Mouse (Mus musculus): ENCODE measurements around the gene Dot1l. TPM values are rescaled to one million over a fixed set of nuclear protein-coding genes. Genes with fewer than 3 reads are reported as not detected.
"Not testable (repeated sequence)": the region's sequence is repeated elsewhere in the genome, so short reads cannot be mapped to it uniquely, and the experiment has no call there.

The Dot1l gene
- polyA plus RNA-seq, 1 experiment from 2014 or later = 17.3 TPM

- WGBS = 55% methylated on average over 2 of the region's 2 CpGs
- no peaks in the 10 kb centered on the region for H3K36me3 ChIP-seq (ENCODE audit: insufficient read depth, low read length)
- no peak for ATAC-seq (ENCODE audit: low FRiP score, low TSS enrichment)
- no peak overlapping the region for H3K4me2 ChIP-seq (replicated peaks; ENCODE audit: low read depth, low read length)
- no peaks in the 10 kb centered on the region for H3K27me3 ChIP-seq (ENCODE audit: insufficient read depth, low read length)
- 0 out of 2 replicates have a peak, but pooled peaks cover 4% of the 10 kb centered on the region for H3K4me1 ChIP-seq (ENCODE audit: insufficient read depth, low read length)
- H3K9me3 ChIP-seq (ENCODE audit: low read length) = no peaks in the 10 kb centered on the region
- no peak overlapping the region for H3K27ac ChIP-seq (ENCODE audit: low read length)
- no peak overlapping the region for H3K9ac ChIP-seq (replicated peaks; ENCODE audit: low read length)
- H3K4me3 ChIP-seq (ENCODE audit: low read length) = no peak overlapping the region
Measured at GRCm38 (mm10) chr10:80817164-80817563, 62.2 kb downstream of the Dot1l start.

GRCm38 (mm10) chr10:80817955-80818354 lies 62.9 kb downstream of the Dot1l start:
- H3K36me3 ChIP-seq (ENCODE audit: insufficient read depth, low read length); ATAC-seq (ENCODE audit: low FRiP score, low TSS enrichment); H3K4me2 ChIP-seq (replicated peaks; ENCODE audit: low read depth, low read length); H3K9me3 ChIP-seq (ENCODE audit: low read length); H3K4me1 ChIP-seq (ENCODE audit: insufficient read depth, low read length); H3K27ac ChIP-seq (ENCODE audit: low read length); H3K4me3 ChIP-seq (ENCODE audit: low read length); H3K9ac ChIP-seq (replicated peaks; ENCODE audit: low read length); H3K27me3 ChIP-seq (ENCODE audit: insufficient read depth, low read length): not testable (repeated sequence)
- 83% methylated on average over 7 of the region's 7 CpGs for WGBS

GRCm38 (mm10) chr10:80818599-80819281 lies 63.7 kb downstream of the Dot1l start:
- Histone ChIP-seq H3K4me1 (ENCODE audit: insufficient read depth, low read length) (peaks cover under 1% of the 10 kb centered on the region; the same call in 1 of the 2 replicates), H3K36me3 (ENCODE audit: insufficient read depth, low read length) (no peaks in the 10 kb centered on the region), H3K4me3 (ENCODE audit: low read length) (no peak overlapping the region), H3K9me3 (ENCODE audit: low read length) (no peaks in the 10 kb centered on the region), H3K9ac (replicated peaks; ENCODE audit: low read length) (no peak overlapping the region), H3K27ac (ENCODE audit: low read length) (no peak overlapping the region), H3K4me2 (replicated peaks; ENCODE audit: low read depth, low read length) (no peak overlapping the region), H3K27me3 (ENCODE audit: insufficient read depth, low read length) (no peaks in the 10 kb centered on the region)
- WGBS = 55% methylated on average over 6 of the region's 6 CpGs
- ATAC-seq (ENCODE audit: low FRiP score, low TSS enrichment) = no peak

DNA sequence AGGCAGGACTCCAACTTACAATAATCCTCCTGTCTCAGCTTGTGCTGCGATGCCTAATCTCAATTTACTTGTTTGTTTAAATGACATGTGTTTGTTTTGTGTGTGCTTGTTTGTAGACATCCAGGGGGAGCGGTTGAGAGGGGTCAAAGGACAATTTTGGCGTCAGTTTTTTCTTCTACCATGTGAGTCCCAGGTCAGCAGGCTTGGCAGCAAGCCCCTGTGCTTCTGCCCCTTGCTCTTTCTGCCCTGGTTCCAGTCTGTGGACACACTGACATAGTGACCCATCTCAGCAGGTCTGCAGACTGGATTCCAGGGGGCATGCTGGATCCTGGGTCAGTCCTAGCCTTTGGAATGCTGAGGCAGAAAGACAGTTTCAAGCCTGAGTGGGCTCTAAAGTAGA lies 64.4 kb downstream of the Dot1l start:
- WGBS = 54% methylated on average over 3 of the region's 3 CpGs
- no peak overlapping the region for H3K4me2 ChIP-seq (replicated peaks; ENCODE audit: low read depth, low read length)
- H3K36me3 ChIP-seq (ENCODE audit: insufficient read depth, low read length) = no peaks in the 10 kb centered on the region
- no peak overlapping the region for H3K9ac ChIP-seq (replicated peaks; ENCODE audit: low read length)
- no peak overlapping the region for H3K4me3 ChIP-seq (ENCODE audit: low read length)
- H3K4me1 ChIP-seq (ENCODE audit: insufficient read depth, low read length) = peaks cover 6% of the 10 kb centered on the region; the same call in 1 of the 2 replicates
- no peaks in the 10 kb centered on the region for H3K9me3 ChIP-seq (ENCODE audit: low read length)
- no peak for ATAC-seq (ENCODE audit: low FRiP score, low TSS enrichment)
- no peak overlapping the region for H3K27ac ChIP-seq (ENCODE audit: low read length)
- no peaks in the 10 kb centered on the region for H3K27me3 ChIP-seq (ENCODE audit: insufficient read depth, low read length)

- no peak overlapping the region for H3K4me3 ChIP-seq (ENCODE audit: low read length)
- no peak overlapping the region for H3K9ac ChIP-seq (replicated peaks; ENCODE audit: low read length)
- H3K27ac ChIP-seq (ENCODE audit: low read length) = no peak overlapping the region
- WGBS = 40% methylated on average over 2 of the region's 2 CpGs
- no peaks in the 10 kb centered on the region for H3K27me3 ChIP-seq (ENCODE audit: insufficient read depth, low read length)
- no peaks in the 10 kb centered on the region for H3K9me3 ChIP-seq (ENCODE audit: low read length)
- H3K36me3 ChIP-seq (ENCODE audit: insufficient read depth, low read length) = no peaks in the 10 kb centered on the region
- ATAC-seq (ENCODE audit: low FRiP score, low TSS enrichment) = no peak
- no peak overlapping the region for H3K4me2 ChIP-seq (replicated peaks; ENCODE audit: low read depth, low read length)
- peaks cover 9% of the 10 kb centered on the region; the same call in 1 of the 2 replicates for H3K4me1 ChIP-seq (ENCODE audit: insufficient read depth, low read length)
Measured at GRCm38 (mm10) chr10:80821991-80822390, 67.0 kb downstream of the Dot1l start.

GRCm38 (mm10) chr10:80822528-80822927 lies 67.5 kb downstream of the Dot1l start:
- no peak overlapping the region for H3K27ac ChIP-seq (ENCODE audit: low read length)
- peaks cover 9% of the 10 kb centered on the region; the same call in 1 of the 2 replicates for H3K4me1 ChIP-seq (ENCODE audit: insufficient read depth, low read length)
- no peak overlapping the region for H3K4me3 ChIP-seq (ENCODE audit: low read length)
- H3K4me2 ChIP-seq (replicated peaks; ENCODE audit: low read depth, low read length) = no peak overlapping the region
- no peaks in the 10 kb centered on the region for H3K36me3 ChIP-seq (ENCODE audit: insufficient read depth, low read length)
- no peaks in the 10 kb centered on the region for H3K9me3 ChIP-seq (ENCODE audit: low read length)
- no peaks in the 10 kb centered on the region for H3K27me3 ChIP-seq (ENCODE audit: insufficient read depth, low read length)
- ATAC-seq (ENCODE audit: low FRiP score, low TSS enrichment) = no peak
- whole genome bisulfite sequencing = 81% methylated on average over 5 of the region's 5 CpGs
- no peak overlapping the region for H3K9ac ChIP-seq (replicated peaks; ENCODE audit: low read length)

GRCm38 (mm10) chr10:80823316-80823715 lies 68.3 kb downstream of the Dot1l start:
- no peak overlapping the region for H3K4me3 ChIP-seq (ENCODE audit: low read length)
- H3K27ac ChIP-seq (ENCODE audit: low read length) = no peak overlapping the region
- H3K9ac ChIP-seq (replicated peaks; ENCODE audit: low read length) = no peak overlapping the region
- H3K36me3 ChIP-seq (ENCODE audit: insufficient read depth, low read length) = no peaks in the 10 kb centered on the region
- H3K4me2 ChIP-seq (replicated peaks; ENCODE audit: low read depth, low read length) = no peak overlapping the region
- ATAC-seq (ENCODE audit: low FRiP score, low TSS enrichment) = no peak
- H3K4me1 ChIP-seq (ENCODE audit: insufficient read depth, low read length) = peaks cover 17% of the 10 kb centered on the region
- WGBS = 83% methylated on average over 1 of the region's 1 CpGs
- H3K27me3 ChIP-seq (ENCODE audit: insufficient read depth, low read length) = no peaks in the 10 kb centered on the region
- no peaks in the 10 kb centered on the region for H3K9me3 ChIP-seq (ENCODE audit: low read length)

GRCm38 (mm10) chr10:80823847-80824643 lies 69.0 kb downstream of the Dot1l start:
- 32% methylated on average over 8 of the region's 8 CpGs for WGBS
- Histone ChIP-seq H3K4me1 (ENCODE audit: insufficient read depth, low read length) (peaks cover 19% of the 10 kb centered on the region), H3K9me3 (ENCODE audit: low read length) (no peaks in the 10 kb centered on the region), H3K4me3 (ENCODE audit: low read length) (no peak overlapping the region), H3K36me3 (ENCODE audit: insufficient read depth, low read length) (no peaks in the 10 kb centered on the region), H3K27ac (ENCODE audit: low read length) (peak overlapping the region; percentile 57), H3K4me2 (replicated peaks; ENCODE audit: low read depth, low read length) (0 out of 2 replicates have a peak overlapping the region, but pooled peaks have one; percentile 2), H3K27me3 (ENCODE audit: insufficient read depth, low read length) (no peaks in the 10 kb centered on the region), H3K9ac (replicated peaks; ENCODE audit: low read length) (0 out of 2 replicates have a peak overlapping the region, but pooled peaks have one; percentile 7)
- ATAC-seq (ENCODE audit: low FRiP score, low TSS enrichment) = no peak

- Histone ChIP-seq H3K9ac (replicated peaks; ENCODE audit: low read length) (no peak overlapping the region), H3K4me2 (replicated peaks; ENCODE audit: low read depth, low read length) (no peak overlapping the region), H3K27ac (ENCODE audit: low read length) (no peak overlapping the region), H3K36me3 (ENCODE audit: insufficient read depth, low read length) (peaks cover 7% of the 10 kb centered on the region), H3K4me1 (ENCODE audit: insufficient read depth, low read length) (peaks cover 27% of the 10 kb centered on the region), H3K27me3 (ENCODE audit: insufficient read depth, low read length) (no peaks in the 10 kb centered on the region), H3K9me3 (ENCODE audit: low read length) (no peaks in the 10 kb centered on the region), H3K4me3 (ENCODE audit: low read length) (no peak overlapping the region)
- ATAC-seq (ENCODE audit: low FRiP score, low TSS enrichment) = no peak
- 66% methylated on average over 2 of the region's 2 CpGs for WGBS
Measured at GRCm38 (mm10) chr10:80824827-80825226, 69.8 kb downstream of the Dot1l start.

Measured in kidney, embryonic 16.5 days (tissue).